Mouse (Mus musculus) MEL (cell line): ENCODE results near the gene Cluh.

ENCODE experiments used
- CTCF ChIP-seq, 3 experiments: IDR thresholded peaks in 2 of 3; conservative IDR thresholded peaks in 1 of 3; 2 replicates each; pipeline ENCODE4 v1.5.1; 2011 to 2012; ENCODE audit warnings: low read length in 3 of 3, low read depth in 2 of 3, mild to moderate bottlenecking in 2 of 3, improper control_type of control experiment in 1 of 3, inconsistent platforms in 1 of 3, mixed read lengths in 1 of 3, moderate library complexity in 1 of 3; ENCODE audit not compliant: control insufficient read depth in 1 of 3, insufficient read depth in 1 of 3, poor library complexity in 1 of 3, severe bottlenecking in 1 of 3
- JUND ChIP-seq: IDR thresholded peaks from 2 replicates; pipeline ENCODE4 v1.6.1; 2011; ENCODE audit warnings: low read depth, mild to moderate bottlenecking, improper control_type of control experiment, low read length
- MAFK ChIP-seq: IDR thresholded peaks from 2 replicates; pipeline ENCODE4 v1.6.1; 2011; ENCODE audit warnings: low read depth, mild to moderate bottlenecking, low read length, improper control_type of control experiment, borderline replicate concordance
- TCF12 ChIP-seq: IDR thresholded peaks from 2 replicates; pipeline ENCODE4 v1.6.1; 2014; ENCODE audit warnings: low read depth, mild to moderate bottlenecking, inconsistent platforms, low read length, improper control_type of control experiment, moderate library complexity
- ZMIZ1 ChIP-seq: IDR thresholded peaks from 2 replicates; pipeline ENCODE4 v1.6.1; 2012; ENCODE audit warnings: low read depth, mild to moderate bottlenecking, inconsistent platforms, low read length, improper control_type of control experiment, moderate library complexity

GRCm38 (mm10) chr11:74704068-74704467 lies 54.8 kb downstream of the Cluh start:
- TF ChIP-seq CTCF (IDR thresholded peaks at IDR 0.05 in 2 of 3, conservative IDR thresholded peaks at IDR 0.05 in 1 of 3; ENCODE audit: control insufficient read depth in 1 of 3, insufficient read depth in 1 of 3, low read depth in 2 of 3, low read length in 3 of 3, poor library complexity in 1 of 3, severe bottlenecking in 1 of 3) (no peak), MAFK (no peak), JUND (no peak), ZMIZ1 (no peak), TCF12 (no peak)
